Mouse (Mus musculus) myocyte (in vitro differentiated cells): ENCODE measurements around the gene Mau2.

Experiments used
- CEBPB ChIP-seq: IDR thresholded peaks from 2 replicates; pipeline ENCODE4 v1.6.1; 2011; ENCODE audit warnings: mild to moderate bottlenecking, moderate library complexity; ENCODE audit not compliant: poor library complexity, insufficient read depth, severe bottlenecking
- E2F4 ChIP-seq: IDR thresholded peaks from one replicate; pipeline ENCODE4 v1.6.1; 2011; ENCODE audit warnings: mild to moderate bottlenecking, control low read depth, moderate library complexity; ENCODE audit not compliant: insufficient read depth
- MAX ChIP-seq: IDR thresholded peaks from one replicate; pipeline ENCODE4 v1.6.1; 2011; ENCODE audit warnings: low read depth, mild to moderate bottlenecking, control low read depth
- MYOD1 ChIP-seq, 3 experiments: IDR thresholded peaks; one replicate each; pipeline ENCODE4 v1.6.1; 2011; ENCODE audit warnings: control low read depth in 2 of 3, low read depth in 2 of 3, mild to moderate bottlenecking in 2 of 3, moderate library complexity in 1 of 3; ENCODE audit not compliant: insufficient read length in 2 of 3, control insufficient read depth in 1 of 3
- MYOG ChIP-seq, 3 experiments: IDR thresholded peaks; one replicate each; pipeline ENCODE4 v1.6.1; 2011; ENCODE audit warnings: control low read depth in 2 of 3, low read depth in 2 of 3, mild to moderate bottlenecking in 2 of 3; ENCODE audit not compliant: insufficient read length in 2 of 3, control insufficient read depth in 1 of 3, insufficient read depth in 1 of 3
- POLR2A ChIP-seq: IDR thresholded peaks from one replicate; pipeline ENCODE4 v1.6.1; 2011; ENCODE audit warnings: low read depth, mild to moderate bottlenecking, control low read depth, moderate library complexity; ENCODE audit not compliant: insufficient read length
- POLR2AphosphoS2 ChIP-seq: IDR thresholded peaks from one replicate; pipeline ENCODE4 v1.6.1; 2011; ENCODE audit warnings: low read depth, control low read depth; ENCODE audit not compliant: insufficient read length
- SRF ChIP-seq: IDR thresholded peaks from one replicate; pipeline ENCODE4 v1.6.1; 2011; ENCODE audit warnings: low read depth; ENCODE audit not compliant: control insufficient read depth, insufficient read length
- TCF12 ChIP-seq: IDR thresholded peaks from one replicate; pipeline ENCODE4 v1.6.1; 2011; ENCODE audit warnings: mild to moderate bottlenecking, control low read depth; ENCODE audit not compliant: poor library complexity, insufficient read depth, severe bottlenecking
- USF1 ChIP-seq: IDR thresholded peaks from one replicate; pipeline ENCODE4 v1.6.1; 2011; ENCODE audit warnings: low read depth, mild to moderate bottlenecking, control low read depth, moderate library complexity

DNA sequence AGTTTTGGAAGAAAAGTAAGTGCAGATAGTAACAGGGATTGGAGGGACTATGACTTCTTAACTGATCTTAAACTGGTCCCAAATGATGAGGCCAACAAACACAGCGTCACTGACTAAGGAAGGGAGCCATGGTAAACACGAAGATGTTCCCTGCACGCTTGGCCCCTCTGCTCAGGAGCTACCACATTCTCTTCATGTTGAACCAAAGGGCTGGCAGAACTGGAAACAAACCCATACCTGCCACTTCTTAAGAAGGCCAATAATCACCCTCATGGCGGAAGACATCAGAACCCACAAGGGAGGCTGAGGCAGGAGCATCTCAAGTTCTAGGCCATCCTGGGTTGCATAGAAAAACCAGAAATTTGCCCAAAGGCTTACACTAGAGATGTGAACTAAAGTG lies 43.3 kb downstream of the Mau2 start:
- TF ChIP-seq MAX (no peak), MYOD1 (IDR thresholded peaks at IDR 0.05; ENCODE audit: control insufficient read depth in 1 of 3, insufficient read length in 2 of 3, low read depth in 2 of 3) (no peak), E2F4 (no peak), TCF12 (no peak), SRF (no peak), POLR2A (no peak), USF1 (no peak), CEBPB (no peak), POLR2AphosphoS2 (no peak), MYOG (IDR thresholded peaks at IDR 0.05; ENCODE audit: control insufficient read depth in 1 of 3, insufficient read depth in 1 of 3, insufficient read length in 2 of 3, low read depth in 2 of 3) (no peak)
